Mouse (Mus musculus) hindlimb bud, embryonic 11.5 days (tissue): ENCODE measurements around the gene Adgrf5.

Source experiments
- DNase-seq: peaks from one replicate; pipeline ENCODE4 v3.0.0-alpha.2; 2012; ENCODE audit warnings: low read depth, low spot score; ENCODE audit errors: extremely low spot score

Gene Adgrf5

DNA sequence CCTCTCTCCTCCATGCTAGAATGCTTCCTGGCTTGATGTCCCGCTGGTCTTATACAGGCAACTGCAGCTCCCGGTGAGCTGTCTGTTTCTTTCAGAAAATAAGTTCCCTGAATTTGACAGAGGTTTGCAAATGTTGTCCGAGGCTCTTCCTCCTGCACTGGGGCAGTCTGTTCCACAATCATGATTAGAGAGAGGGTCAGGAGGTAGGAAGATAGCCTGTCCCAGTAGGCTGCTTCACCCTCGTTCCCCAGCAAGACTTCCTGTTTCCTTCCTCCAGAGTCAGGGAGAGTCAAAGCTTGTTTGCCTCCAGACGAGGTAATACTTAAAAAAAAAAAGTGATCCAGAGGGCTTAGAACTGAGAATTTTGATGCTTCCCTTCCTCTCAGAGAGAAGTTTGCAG lies 16.3 kb downstream of the Adgrf5 start:
- DNase-seq: no peak

DNA sequence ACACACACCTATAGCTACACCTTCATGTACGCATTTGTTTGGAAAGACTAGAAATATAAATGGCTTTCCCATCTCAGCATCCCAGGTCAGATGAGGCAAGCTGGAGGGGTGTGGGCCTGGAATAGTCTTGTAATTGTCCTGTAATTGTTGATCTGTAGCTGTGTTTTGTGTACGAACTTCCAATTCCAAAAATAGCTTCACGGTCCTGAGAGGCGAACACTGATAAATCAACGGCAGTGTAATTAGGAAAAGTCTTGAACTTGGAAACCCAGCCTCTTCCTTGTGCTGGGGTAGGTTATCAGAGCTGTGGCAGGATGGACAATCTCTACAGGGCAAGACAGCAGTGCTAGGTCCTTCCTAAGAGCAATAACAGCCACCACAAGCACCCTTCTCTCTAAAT lies 18.5 kb downstream of the Adgrf5 start:
- no peak for DNase-seq

DNA sequence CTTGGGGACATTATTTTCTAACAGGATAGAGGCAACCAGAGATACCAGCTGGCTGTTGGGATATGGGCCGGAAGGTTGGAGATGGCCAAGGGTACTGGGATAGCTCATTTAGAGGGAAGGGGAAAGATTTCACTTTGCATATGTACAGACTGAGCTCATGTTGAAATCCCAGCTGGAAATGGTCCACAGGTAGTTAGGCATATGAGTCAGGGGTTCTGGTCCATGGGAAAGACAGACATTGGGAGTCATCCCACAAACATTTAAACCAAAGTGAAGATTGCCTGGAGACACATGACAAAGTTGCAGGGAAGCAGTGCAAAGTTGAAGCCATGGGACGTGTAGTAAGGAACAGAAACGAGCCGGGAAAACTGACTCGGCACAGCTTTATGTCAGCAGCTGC lies 26.1 kb downstream of the Adgrf5 start:
- no peak for DNase-seq

- no peak for DNase-seq
Observed at GRCm38 (mm10) chr17:43387171-43387570, 26.9 kb downstream of the Adgrf5 start.

DNA sequence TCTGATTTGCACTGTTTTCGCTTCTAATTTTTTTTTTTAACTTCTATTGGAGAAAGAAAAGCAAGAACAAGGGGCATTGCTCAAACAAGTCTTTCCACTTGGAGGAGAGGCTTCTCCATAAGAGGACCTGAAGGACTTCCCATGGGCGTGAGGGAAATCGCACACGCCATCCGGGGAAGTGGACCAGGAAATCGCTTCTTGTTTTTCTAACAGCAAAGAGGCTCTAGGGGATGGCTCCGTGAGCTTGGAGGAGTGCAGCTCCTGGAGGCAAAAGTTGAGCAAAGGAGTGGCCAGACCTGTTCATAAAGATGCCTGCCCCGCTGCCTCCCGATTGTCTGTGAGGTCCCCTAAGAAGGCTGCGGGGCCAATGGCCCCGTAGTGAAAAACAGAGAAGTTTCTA lies 29.0 kb downstream of the Adgrf5 start:
- DNase-seq: no peak

GRCm38 (mm10) chr17:43392191-43392590 lies 31.9 kb downstream of the Adgrf5 start:
- no peak for DNase-seq

GRCm38 (mm10) chr17:43393669-43394068 lies 33.4 kb downstream of the Adgrf5 start:
- DNase-seq: no peak

- DNase-seq: no peak
Observed at GRCm38 (mm10) chr17:43395400-43396258, 35.4 kb downstream of the Adgrf5 start.

GRCm38 (mm10) chr17:43398612-43399011 lies 38.4 kb downstream of the Adgrf5 start:
- DNase-seq: no peak

DNA sequence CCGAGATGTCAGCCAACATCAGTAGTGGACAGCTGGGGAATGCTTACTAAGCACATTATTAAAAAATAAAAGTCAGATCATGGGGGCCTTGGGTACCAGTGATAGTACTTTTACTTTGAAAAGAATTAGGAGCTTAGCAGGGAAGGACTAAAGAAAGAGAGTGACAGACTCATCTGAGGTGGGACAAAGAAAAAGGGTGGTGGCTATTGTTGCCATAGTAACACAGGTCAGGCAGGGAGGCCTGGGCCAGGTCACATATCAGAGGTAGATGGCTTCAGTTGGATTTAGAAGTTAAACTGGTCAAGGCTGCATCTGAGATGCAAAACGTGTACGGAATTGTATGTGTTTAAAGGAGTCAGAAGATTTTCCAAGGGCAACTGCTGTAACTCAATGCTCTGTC lies 38.9 kb downstream of the Adgrf5 start:
- DNase-seq: no peak

- DNase-seq: no peak
Observed at GRCm38 (mm10) chr17:43400483-43400882, 40.2 kb downstream of the Adgrf5 start.

DNA sequence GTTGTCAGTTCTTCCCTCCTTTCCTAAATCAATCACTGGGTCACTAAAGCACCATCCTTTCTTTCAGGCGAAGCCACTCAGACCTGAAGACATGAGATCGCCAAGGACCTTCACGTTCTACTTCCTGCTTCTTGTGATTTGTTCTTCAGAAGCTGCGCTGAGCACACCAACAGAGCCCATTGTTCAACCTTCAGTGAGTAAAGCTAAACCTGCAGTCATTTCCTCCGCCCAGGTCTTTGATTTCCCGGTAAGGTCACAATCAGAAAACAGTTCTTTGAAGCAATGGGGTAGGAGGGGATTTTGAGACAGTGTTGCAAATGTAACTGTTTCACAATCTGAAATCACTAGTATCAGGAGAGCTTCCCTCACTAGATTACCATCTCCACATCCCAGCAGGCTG lies 43.6 kb downstream of the Adgrf5 start:
- no peak for DNase-seq

GRCm38 (mm10) chr17:43404408-43404807 lies 44.2 kb downstream of the Adgrf5 start:
- no peak for DNase-seq

DNA sequence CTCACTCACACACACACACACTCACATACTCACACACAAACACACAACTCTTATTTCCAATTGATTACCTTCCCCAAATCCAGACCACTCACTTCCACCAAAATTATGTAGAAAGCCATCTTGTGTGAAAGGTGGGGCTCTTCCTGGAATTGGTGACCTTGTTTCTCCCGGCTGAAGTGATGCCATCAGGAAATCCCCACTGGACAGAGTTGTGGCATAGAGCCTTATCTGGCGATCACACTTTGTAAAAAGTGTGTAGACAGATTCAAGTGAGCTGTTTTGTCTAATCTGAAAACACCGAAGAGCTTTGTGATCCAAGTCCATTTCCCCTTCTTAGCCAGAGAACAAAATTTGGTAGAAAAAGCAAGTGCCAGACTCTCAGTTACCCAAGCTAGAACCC lies 46.1 kb downstream of the Adgrf5 start:
- DNase-seq: no peak

DNA sequence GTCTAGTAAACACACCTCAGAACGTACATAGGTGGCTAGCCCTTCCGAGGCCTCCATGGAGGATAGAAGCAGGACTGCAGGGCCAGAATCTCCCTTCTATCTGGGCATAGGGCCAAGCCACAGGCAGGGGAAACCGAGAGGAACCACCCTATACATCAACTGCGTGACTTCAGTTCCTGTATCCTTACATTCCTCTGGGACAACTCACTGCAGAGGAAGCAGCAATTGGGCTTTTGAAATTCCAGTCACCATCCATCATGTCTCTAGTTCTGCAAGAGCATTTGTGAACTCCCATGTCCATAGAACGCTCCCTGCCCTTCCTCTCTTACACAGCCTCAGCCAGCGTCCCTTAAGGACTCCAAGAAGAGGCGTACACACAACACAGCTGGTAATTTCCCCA lies 47.3 kb downstream of the Adgrf5 start:
- no peak for DNase-seq

DNA sequence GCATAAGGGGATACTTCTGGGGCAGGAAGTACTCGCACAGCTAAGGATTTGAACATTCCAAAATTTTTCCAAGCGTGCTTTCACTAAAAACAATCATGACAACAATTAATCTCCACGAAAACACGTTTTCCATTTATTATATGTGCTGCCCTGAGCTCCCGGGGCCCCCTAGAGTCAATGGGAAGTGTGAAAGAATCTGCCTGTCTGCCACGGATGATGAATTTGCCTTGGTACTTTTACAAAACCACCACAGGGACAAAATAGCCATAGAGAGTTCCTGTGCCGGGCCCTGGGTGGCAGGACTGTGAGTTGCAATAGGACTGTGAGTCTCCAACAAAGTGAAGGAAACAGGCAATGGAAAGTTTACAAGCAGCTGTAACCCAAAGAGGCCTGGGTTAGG lies 52.9 kb downstream of the Adgrf5 start:
- no peak for DNase-seq

DNA sequence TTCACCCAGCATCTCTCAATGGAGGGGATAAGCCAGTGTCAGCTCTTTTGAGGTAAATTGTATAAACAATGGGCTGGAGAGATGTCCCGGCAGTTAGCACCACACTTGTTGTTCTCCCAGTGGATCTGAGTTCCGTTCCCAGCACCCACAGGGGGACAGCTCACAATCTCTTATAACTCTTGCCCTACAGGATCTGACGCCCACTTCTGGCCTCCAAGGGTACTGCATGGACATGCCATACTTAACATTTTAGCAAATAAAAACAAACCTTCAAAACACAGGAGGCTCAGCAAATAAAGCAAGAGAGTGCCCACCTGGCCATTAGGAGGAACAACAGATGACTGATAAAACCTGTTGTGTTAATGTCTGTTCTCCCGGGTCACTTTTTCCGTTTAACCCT lies 59.0 kb downstream of the Adgrf5 start:
- no peak for DNase-seq

GRCm38 (mm10) chr17:43420381-43420780 lies 60.1 kb downstream of the Adgrf5 start:
- DNase-seq: no peak

- no peak for DNase-seq
Observed at GRCm38 (mm10) chr17:43423953-43424352, 63.7 kb downstream of the Adgrf5 start.

- DNase-seq: no peak
Observed at GRCm38 (mm10) chr17:43431692-43432091, 71.4 kb downstream of the Adgrf5 start.

DNA sequence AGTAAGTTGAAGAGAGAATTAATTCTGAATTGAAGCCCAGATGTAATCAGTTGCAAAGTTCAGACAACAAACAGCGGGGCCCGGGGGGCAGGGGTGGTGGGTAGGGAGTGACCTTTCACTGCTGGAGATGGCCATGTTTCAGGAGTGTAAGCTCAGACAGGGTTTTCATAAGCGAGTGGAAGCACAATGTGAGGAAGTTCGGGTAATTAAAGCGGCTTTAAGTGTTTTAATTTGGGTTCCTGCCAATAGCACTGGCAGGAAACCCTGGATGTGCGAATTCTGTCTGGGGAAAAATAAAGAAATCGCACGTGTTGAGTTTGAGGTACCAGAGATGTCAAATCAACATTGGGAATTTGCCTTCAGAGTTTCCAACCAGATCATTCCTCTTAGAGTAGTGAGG lies 74.2 kb downstream of the Adgrf5 start:
- no peak for DNase-seq

DNA sequence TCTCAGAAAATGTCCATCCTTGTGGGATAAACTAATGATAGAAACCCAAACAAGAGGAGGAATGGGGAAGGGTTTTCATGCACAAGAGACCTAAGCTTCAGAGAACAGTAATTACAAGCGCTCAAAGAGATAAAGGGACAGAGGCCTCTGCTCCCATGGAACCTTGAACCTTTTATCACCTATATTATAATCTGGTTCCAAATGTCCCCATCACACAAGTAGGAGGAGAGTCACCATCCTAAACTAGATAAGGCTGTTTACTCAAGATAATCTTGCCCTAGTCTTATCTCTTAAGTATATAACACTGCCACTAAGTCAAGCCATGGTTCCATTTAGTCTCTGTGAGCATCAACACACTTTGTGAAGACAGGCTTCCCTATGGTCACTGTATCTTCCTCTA lies 91.0 kb downstream of the Adgrf5 start:
- DNase-seq: no peak

GRCm38 (mm10) chr17:43458598-43458997 lies 98.3 kb downstream of the Adgrf5 start:
- peak; percentile 47 for DNase-seq
